Mouse (Mus musculus): ENCODE data around the gene Tectb. TPM values are rescaled to one million over a fixed set of nuclear protein-coding genes. Genes with fewer than 3 reads are reported as not detected.

Tectb gene
- polyA plus RNA-seq, 1 experiment from 2014 or later, result not detected

GRCm38 (mm10) chr19:55193717-55194394 lies 13.3 kb downstream of the Tectb start:
- H3K9ac ChIP-seq (replicated peaks; ENCODE audit: low read depth, low read length), result no peak overlapping the region
- no peak overlapping the region for H3K4me3 ChIP-seq (replicated peaks; ENCODE audit: low read length)
- H3K27ac ChIP-seq (ENCODE audit: low read length), result no peak overlapping the region
- no peaks in the 10 kb centered on the region for H3K9me3 ChIP-seq (ENCODE audit: control insufficient read depth, low read length)
- H3K36me3 ChIP-seq (ENCODE audit: control insufficient read depth, insufficient read depth), result no peaks in the 10 kb centered on the region
- no peaks in the 10 kb centered on the region for H3K27me3 ChIP-seq (replicated peaks; ENCODE audit: control insufficient read depth, insufficient read depth, low read length)
- no peak for ATAC-seq
- no peaks in the 10 kb centered on the region for H3K4me1 ChIP-seq (replicated peaks; ENCODE audit: control insufficient read depth, insufficient read depth, low read length)
- WGBS, result 82% methylated on average over 11 of the region's 11 CpGs
- no peak overlapping the region for H3K4me2 ChIP-seq (ENCODE audit: low read length)

GRCm38 (mm10) chr19:55194520-55195170 lies 14.1 kb downstream of the Tectb start:
- H3K9ac ChIP-seq (replicated peaks; ENCODE audit: low read depth, low read length), result no peak overlapping the region
- H3K36me3 ChIP-seq (ENCODE audit: control insufficient read depth, insufficient read depth), result no peaks in the 10 kb centered on the region
- H3K4me2 ChIP-seq (ENCODE audit: low read length), result no peak overlapping the region
- no peak overlapping the region for H3K27ac ChIP-seq (ENCODE audit: low read length)
- ATAC-seq, result no peak
- no peak overlapping the region for H3K4me3 ChIP-seq (replicated peaks; ENCODE audit: low read length)
- 88% methylated on average over 7 of the region's 7 CpGs for WGBS
- H3K9me3 ChIP-seq (ENCODE audit: control insufficient read depth, low read length), result no peaks in the 10 kb centered on the region
- no peaks in the 10 kb centered on the region for H3K4me1 ChIP-seq (replicated peaks; ENCODE audit: control insufficient read depth, insufficient read depth, low read length)
- no peaks in the 10 kb centered on the region for H3K27me3 ChIP-seq (replicated peaks; ENCODE audit: control insufficient read depth, insufficient read depth, low read length)

GRCm38 (mm10) chr19:55195574-55195973 lies 15.0 kb downstream of the Tectb start:
- Histone ChIP-seq H3K27ac (ENCODE audit: low read length) (no peak overlapping the region), H3K4me1 (replicated peaks; ENCODE audit: control insufficient read depth, insufficient read depth, low read length) (no peaks in the 10 kb centered on the region), H3K4me3 (replicated peaks; ENCODE audit: low read length) (no peak overlapping the region), H3K4me2 (ENCODE audit: low read length) (no peak overlapping the region), H3K27me3 (replicated peaks; ENCODE audit: control insufficient read depth, insufficient read depth, low read length) (no peaks in the 10 kb centered on the region), H3K36me3 (ENCODE audit: control insufficient read depth, insufficient read depth) (no peaks in the 10 kb centered on the region), H3K9ac (replicated peaks; ENCODE audit: low read depth, low read length) (no peak overlapping the region), H3K9me3 (ENCODE audit: control insufficient read depth, low read length) (no peaks in the 10 kb centered on the region)
- 97% methylated on average over 3 of the region's 3 CpGs for WGBS
- no peak for ATAC-seq

DNA sequence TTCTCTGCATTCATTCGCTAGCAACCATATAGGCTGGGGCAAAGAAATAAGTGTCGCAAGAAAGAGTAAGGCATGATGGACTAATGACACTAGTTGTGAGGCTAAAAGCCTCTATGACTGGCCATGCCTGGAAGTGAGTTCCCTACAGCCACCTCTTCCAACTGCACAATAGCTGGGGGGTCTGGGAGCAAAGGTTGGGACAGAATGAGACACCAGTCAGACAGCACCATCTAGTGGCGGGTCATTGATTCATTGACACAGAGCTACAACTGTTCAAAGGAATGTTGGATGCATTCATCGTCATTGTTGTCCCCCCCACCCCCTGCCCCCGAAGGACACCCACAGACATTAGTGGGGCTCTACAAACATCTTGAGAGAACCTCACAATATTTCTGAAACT lies 17.8 kb downstream of the Tectb start:
- Histone ChIP-seq H3K4me3 (replicated peaks; ENCODE audit: low read length) (no peak overlapping the region), H3K9me3 (ENCODE audit: control insufficient read depth, low read length) (no peaks in the 10 kb centered on the region), H3K36me3 (ENCODE audit: control insufficient read depth, insufficient read depth) (no peaks in the 10 kb centered on the region), H3K27me3 (replicated peaks; ENCODE audit: control insufficient read depth, insufficient read depth, low read length) (no peaks in the 10 kb centered on the region), H3K4me2 (ENCODE audit: low read length) (no peak overlapping the region), H3K9ac (replicated peaks; ENCODE audit: low read depth, low read length) (no peak overlapping the region), H3K4me1 (replicated peaks; ENCODE audit: control insufficient read depth, insufficient read depth, low read length) (no peaks in the 10 kb centered on the region), H3K27ac (ENCODE audit: low read length) (no peak overlapping the region)
- 34% methylated on average over 5 of the region's 5 CpGs for WGBS
- ATAC-seq, result peak; percentile 43; the same call in 1 of the 2 replicates

- Histone ChIP-seq H3K4me2 (ENCODE audit: low read length) (no peak overlapping the region), H3K9me3 (ENCODE audit: control insufficient read depth, low read length) (no peaks in the 10 kb centered on the region), H3K4me1 (replicated peaks; ENCODE audit: control insufficient read depth, insufficient read depth, low read length) (no peaks in the 10 kb centered on the region), H3K27ac (ENCODE audit: low read length) (no peak overlapping the region), H3K4me3 (replicated peaks; ENCODE audit: low read length) (no peak overlapping the region), H3K36me3 (ENCODE audit: control insufficient read depth, insufficient read depth) (no peaks in the 10 kb centered on the region), H3K9ac (replicated peaks; ENCODE audit: low read depth, low read length) (no peak overlapping the region), H3K27me3 (replicated peaks; ENCODE audit: control insufficient read depth, insufficient read depth, low read length) (no peaks in the 10 kb centered on the region)
- 36% methylated on average over 8 of the region's 8 CpGs for WGBS
- peak; percentile 65 for ATAC-seq
These were observed 26.1 kb downstream of the Tectb start for GRCm38 (mm10) chr19:55206482-55207138.

DNA sequence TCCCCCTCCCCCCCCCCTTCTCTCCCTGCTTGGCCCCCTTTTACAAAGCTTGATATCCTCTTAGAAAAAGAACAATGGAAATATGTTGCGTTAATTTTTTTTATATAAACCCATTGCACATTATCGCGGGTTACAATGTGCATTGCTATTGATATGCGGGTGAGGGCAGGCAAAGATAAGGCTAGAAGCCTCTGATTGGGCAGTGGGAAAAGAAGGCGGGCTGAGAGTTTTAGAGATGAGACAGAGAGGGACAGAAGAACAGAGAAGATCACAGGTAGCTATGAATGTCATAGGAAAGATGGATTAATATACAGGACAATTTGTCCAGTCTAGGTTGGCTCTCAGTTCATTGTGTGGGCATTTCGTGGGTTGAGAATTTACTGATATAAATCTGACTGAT lies 26.7 kb downstream of the Tectb start:
- H3K4me3 ChIP-seq (replicated peaks; ENCODE audit: low read length), result no peak overlapping the region
- no peaks in the 10 kb centered on the region for H3K4me1 ChIP-seq (replicated peaks; ENCODE audit: control insufficient read depth, insufficient read depth, low read length)
- H3K9ac ChIP-seq (replicated peaks; ENCODE audit: low read depth, low read length), result no peak overlapping the region
- no peaks in the 10 kb centered on the region for H3K27me3 ChIP-seq (replicated peaks; ENCODE audit: control insufficient read depth, insufficient read depth, low read length)
- 57% methylated on average over 6 of the region's 6 CpGs for WGBS
- no peaks in the 10 kb centered on the region for H3K36me3 ChIP-seq (ENCODE audit: control insufficient read depth, insufficient read depth)
- H3K9me3 ChIP-seq (ENCODE audit: control insufficient read depth, low read length), result no peaks in the 10 kb centered on the region
- ATAC-seq, result 0 out of 2 replicates have a peak, but pooled peaks have one; percentile 37
- no peak overlapping the region for H3K27ac ChIP-seq (ENCODE audit: low read length)
- no peak overlapping the region for H3K4me2 ChIP-seq (ENCODE audit: low read length)

GRCm38 (mm10) chr19:55207746-55208538 lies 27.4 kb downstream of the Tectb start:
- H3K27ac ChIP-seq (ENCODE audit: low read length), result no peak overlapping the region
- no peaks in the 10 kb centered on the region for H3K36me3 ChIP-seq (ENCODE audit: control insufficient read depth, insufficient read depth)
- ATAC-seq, result no peak
- no peak overlapping the region for H3K9ac ChIP-seq (replicated peaks; ENCODE audit: low read depth, low read length)
- no peak overlapping the region for H3K4me3 ChIP-seq (replicated peaks; ENCODE audit: low read length)
- WGBS, result 73% methylated on average over 25 of the region's 25 CpGs
- H3K9me3 ChIP-seq (ENCODE audit: control insufficient read depth, low read length), result no peaks in the 10 kb centered on the region
- no peaks in the 10 kb centered on the region for H3K27me3 ChIP-seq (replicated peaks; ENCODE audit: control insufficient read depth, insufficient read depth, low read length)
- no peaks in the 10 kb centered on the region for H3K4me1 ChIP-seq (replicated peaks; ENCODE audit: control insufficient read depth, insufficient read depth, low read length)
- no peak overlapping the region for H3K4me2 ChIP-seq (ENCODE audit: low read length)

- H3K27ac ChIP-seq (ENCODE audit: low read length), result no peak overlapping the region
- no peak for ATAC-seq
- H3K9me3 ChIP-seq (ENCODE audit: control insufficient read depth, low read length), result no peaks in the 10 kb centered on the region
- H3K27me3 ChIP-seq (replicated peaks; ENCODE audit: control insufficient read depth, insufficient read depth, low read length), result no peaks in the 10 kb centered on the region
- no peaks in the 10 kb centered on the region for H3K4me1 ChIP-seq (replicated peaks; ENCODE audit: control insufficient read depth, insufficient read depth, low read length)
- no peaks in the 10 kb centered on the region for H3K36me3 ChIP-seq (ENCODE audit: control insufficient read depth, insufficient read depth)
- H3K4me3 ChIP-seq (replicated peaks; ENCODE audit: low read length), result no peak overlapping the region
- WGBS, result 72% methylated on average over 4 of the region's 4 CpGs
- H3K9ac ChIP-seq (replicated peaks; ENCODE audit: low read depth, low read length), result no peak overlapping the region
- H3K4me2 ChIP-seq (ENCODE audit: low read length), result no peak overlapping the region
These were observed 28.1 kb downstream of the Tectb start for GRCm38 (mm10) chr19:55208654-55209053.

GRCm38 (mm10) chr19:55209084-55209483 lies 28.6 kb downstream of the Tectb start:
- no peak overlapping the region for H3K9ac ChIP-seq (replicated peaks; ENCODE audit: low read depth, low read length)
- no peak overlapping the region for H3K27ac ChIP-seq (ENCODE audit: low read length)
- H3K9me3 ChIP-seq (ENCODE audit: control insufficient read depth, low read length), result no peaks in the 10 kb centered on the region
- H3K36me3 ChIP-seq (ENCODE audit: control insufficient read depth, insufficient read depth), result no peaks in the 10 kb centered on the region
- no peaks in the 10 kb centered on the region for H3K4me1 ChIP-seq (replicated peaks; ENCODE audit: control insufficient read depth, insufficient read depth, low read length)
- H3K4me2 ChIP-seq (ENCODE audit: low read length), result no peak overlapping the region
- no peak overlapping the region for H3K4me3 ChIP-seq (replicated peaks; ENCODE audit: low read length)
- no peak for ATAC-seq
- no peaks in the 10 kb centered on the region for H3K27me3 ChIP-seq (replicated peaks; ENCODE audit: control insufficient read depth, insufficient read depth, low read length)
- 84% methylated on average over 3 of the region's 3 CpGs for WGBS

Data from forebrain, embryonic 16.5 days (tissue).